Mouse (Mus musculus) bone marrow, adult 2 months (tissue): ENCODE data around the gene Map2k2. TPM values are rescaled to one million over a fixed set of nuclear protein-coding genes. Genes with fewer than 3 reads are reported as not detected.

Source experiments
- H3K27ac ChIP-seq: fragments of 200-500 bp; 2 replicates; pipeline ENCODE4 v1.5.1; 2012; ENCODE audit warnings: low read depth, mild to moderate bottlenecking, control low read depth, inconsistent platforms, low read length; ENCODE audit not compliant: control insufficient read depth, poor library complexity, insufficient read depth
- H3K4me1 ChIP-seq: fragments of 200-500 bp; 2 replicates; pipeline ENCODE4 v1.6.1; 2011; ENCODE audit warnings: low read length; ENCODE audit not compliant: control insufficient read depth, insufficient read depth
- H3K4me3 ChIP-seq: fragments of 200-500 bp; replicated peaks from 2 replicates; pipeline ENCODE3; 2011; ENCODE audit warnings: mild to moderate bottlenecking, low read depth, low read length, control low read depth; ENCODE audit not compliant: control insufficient read depth
- CTCF ChIP-seq: fragments of 200-500 bp; IDR thresholded peaks from 2 replicates; pipeline ENCODE4 v1.5.1; 2011; ENCODE audit warnings: low read length, control low read depth; ENCODE audit not compliant: control insufficient read depth, insufficient read depth
- POLR2A ChIP-seq: fragments of 200-500 bp; IDR thresholded peaks from 2 replicates; pipeline ENCODE4 v1.6.1; 2011; ENCODE audit warnings: low read depth, mild to moderate bottlenecking, control low read depth, low read length, borderline replicate concordance; ENCODE audit not compliant: control insufficient read depth
- WGBS: fragments of 180-500 bp; shearing (Covaris S2); methylation state at CpG from one replicate; pipeline ENCODE4 v1.1.7; 2018; 5-methylcytosine and 5-hydroxymethylcytosine counted together
- polyA plus RNA-seq: library from polyadenylated mRNA; stranded (reverse); fragments of >200 nt; gene quantifications from 2 replicates; pipeline ENCODE4 v1.2.4, GENCODE M21; 2011; ENCODE audit warnings: low replicate concordance; ENCODE audit not compliant: missing spikeins, insufficient read depth, insufficient read length

The Map2k2 gene
- polyA plus RNA-seq, 1 experiment: 108 TPM

- Histone ChIP-seq H3K4me3 (no peak overlapping the region), H3K4me1 (peaks cover 14% of the 10 kb centered on the region), H3K27ac (peak overlapping the region; percentile 44)
- 40% methylated on average over 5 of the region's 5 CpGs for WGBS
- TF ChIP-seq POLR2A (no peak), CTCF (no peak)
Measured at GRCm38 (mm10) chr10:81142551-81142981, 36.9 kb downstream of the Map2k2 start.

- no peak overlapping the region for H3K4me3 ChIP-seq
- peaks cover 14% of the 10 kb centered on the region for H3K4me1 ChIP-seq
- no peak for TF ChIP-seq CTCF
- peak overlapping the region; percentile 44; the same call in 1 of the 2 replicates for H3K27ac ChIP-seq
- WGBS: 63% methylated on average over 7 of the region's 7 CpGs
Measured at GRCm38 (mm10) chr10:81143157-81143633, 37.5 kb downstream of the Map2k2 start.

GRCm38 (mm10) chr10:81143845-81144437, 38.2 kb downstream of the Map2k2 start:
- no peak for TF ChIP-seq POLR2A
- TF ChIP-seq CTCF: no peak
- Histone ChIP-seq H3K4me1 (peaks cover 12% of the 10 kb centered on the region), H3K4me3 (no peak overlapping the region), H3K27ac (no peak overlapping the region)
- WGBS: 94% methylated on average over 52 of the region's 52 CpGs

GRCm38 (mm10) chr10:81144667-81145066, 39.0 kb downstream of the Map2k2 start:
- H3K27ac ChIP-seq: no peak overlapping the region
- peaks cover 7% of the 10 kb centered on the region for H3K4me1 ChIP-seq
- TF ChIP-seq POLR2A: no peak
- TF ChIP-seq CTCF: no peak
- 92% methylated on average over 27 of the region's 27 CpGs for WGBS
- no peak overlapping the region for H3K4me3 ChIP-seq

GRCm38 (mm10) chr10:81145307-81145706, 39.6 kb downstream of the Map2k2 start:
- TF ChIP-seq CTCF (no peak), POLR2A (no peak)
- Histone ChIP-seq H3K4me1 (peaks cover 5% of the 10 kb centered on the region), H3K4me3 (no peak overlapping the region), H3K27ac (no peak overlapping the region)
- WGBS: 86% methylated on average over 6 of the region's 6 CpGs

- peaks cover 5% of the 10 kb centered on the region for H3K4me1 ChIP-seq
- TF ChIP-seq CTCF (no peak), POLR2A (no peak)
- WGBS: 73% methylated on average over 7 of the region's 7 CpGs
- H3K4me3 ChIP-seq: no peak overlapping the region
- H3K27ac ChIP-seq: no peak overlapping the region
Measured at GRCm38 (mm10) chr10:81145778-81146177, 40.1 kb downstream of the Map2k2 start.

GRCm38 (mm10) chr10:81146296-81146695, 40.6 kb downstream of the Map2k2 start:
- peaks cover 5% of the 10 kb centered on the region for H3K4me1 ChIP-seq
- 0 out of 2 replicates have a peak overlapping the region, but pooled peaks have one; percentile 7 for H3K27ac ChIP-seq
- no peak overlapping the region for H3K4me3 ChIP-seq
- no peak for TF ChIP-seq POLR2A
- no peak for TF ChIP-seq CTCF
- 57% methylated on average over 4 of the region's 4 CpGs for WGBS

- TF ChIP-seq CTCF (no peak), POLR2A (no peak)
- H3K27ac ChIP-seq: no peak overlapping the region
- H3K4me1 ChIP-seq: no peaks in the 10 kb centered on the region
- WGBS: 60% methylated on average over 6 of the region's 6 CpGs
- H3K4me3 ChIP-seq: no peak overlapping the region
Measured at GRCm38 (mm10) chr10:81151261-81151660, 45.5 kb downstream of the Map2k2 start.

GRCm38 (mm10) chr10:81152609-81153008, 46.9 kb downstream of the Map2k2 start:
- TF ChIP-seq CTCF (no peak), POLR2A (no peak)
- Histone ChIP-seq H3K4me3 (no peak overlapping the region), H3K27ac (no peak overlapping the region), H3K4me1 (no peaks in the 10 kb centered on the region)
- WGBS: 71% methylated on average over 12 of the region's 12 CpGs
